Mouse (Mus musculus) forebrain, embryonic 13.5 days (tissue): ENCODE results near the gene Lpcat4. TPM values are rescaled to one million over a fixed set of nuclear protein-coding genes. Genes with fewer than 3 reads are reported as not detected.

ENCODE experiments used
- ATAC-seq: fragments of 200-750 bp; cut with Nextera tagmentation; 2 replicates; pipeline ENCODE4 v1.8.0; 2017
- H3K27ac ChIP-seq: fragments of 300-500 bp; sonication (generic); 2 replicates; pipeline ENCODE4 v1.5.1; 2015; ENCODE audit warnings: inconsistent platforms, mild to moderate bottlenecking, moderate library complexity
- H3K27me3 ChIP-seq: fragments of 300-500 bp; sonication (generic); 2 replicates; pipeline ENCODE4 v1.6.1; 2015; ENCODE audit warnings: mild to moderate bottlenecking, inconsistent platforms
- H3K36me3 ChIP-seq: fragments of 300-500 bp; sonication (generic); 2 replicates; pipeline ENCODE4 v1.6.1; 2015; ENCODE audit warnings: mild to moderate bottlenecking, inconsistent platforms; ENCODE audit not compliant: poor library complexity, severe bottlenecking
- H3K4me1 ChIP-seq: fragments of 300-500 bp; sonication (generic); 2 replicates; pipeline ENCODE4 v1.6.1; 2015; ENCODE audit warnings: inconsistent platforms
- H3K4me2 ChIP-seq: fragments of 300-500 bp; sonication (generic); 2 replicates; pipeline ENCODE4 v1.6.1; 2015; ENCODE audit warnings: inconsistent platforms, mild to moderate bottlenecking, moderate library complexity
- H3K4me3 ChIP-seq: fragments of 300-500 bp; sonication (generic); 2 replicates; pipeline ENCODE4 v1.5.1; 2015; ENCODE audit warnings: mild to moderate bottlenecking, inconsistent platforms
- H3K9ac ChIP-seq: fragments of 300-500 bp; sonication (generic); 2 replicates; pipeline ENCODE4 v1.6.1; 2015; ENCODE audit warnings: mild to moderate bottlenecking, inconsistent platforms
- H3K9me3 ChIP-seq: fragments of 300-500 bp; sonication (generic); replicated peaks from 2 replicates; pipeline ENCODE4 v1.6.1; 2016; ENCODE audit warnings: inconsistent platforms
- WGBS: fragments of 180-500 bp; shearing (Covaris S2); methylation state at CpG from one replicate; pipeline ENCODE4 v1.1.7; 2015; 5-methylcytosine and 5-hydroxymethylcytosine counted together
- polyA plus RNA-seq: library from polyadenylated mRNA; unstranded; fragments of >200 nt; fragmentation: Nextera tagmentation; extraction: Ambion mirVana; gene quantifications from 2 replicates; pipeline ENCODE4 v1.2.1, GENCODE M21; 2015

Lpcat4 gene
- 9.7 and 10.6 TPM in 2 replicates for polyA plus RNA-seq

- Histone ChIP-seq H3K4me2 (peak within 1 kb of the TSS; percentile 82), H3K4me3 (peak within 1 kb of the TSS; percentile 77), H3K4me1 (peaks cover 13% of the 10 kb centered on the region), H3K9ac (peak within 1 kb of the TSS; percentile 89), H3K36me3 (peaks cover 9% of the 10 kb centered on the region), H3K27me3 (peaks cover 4% of the 10 kb centered on the region; the same call in 1 of the 2 replicates), H3K9me3 (no peaks in the 10 kb centered on the region), H3K27ac (peak within 1 kb of the TSS; percentile 95)
- WGBS, result under 1% methylated on average over 83 of the region's 94 CpGs
- ATAC-seq, result peak; percentile 92
Measured at GRCm38 (mm10) chr2:112239212-112239934, at the start of gene Lpcat4. Gene Lpcat4 (plus strand): TSS chr2:112239468.

GRCm38 (mm10) chr2:112196859-112197258 is 42.4 kb upstream of the Lpcat4 start:
- H3K4me1 ChIP-seq, result no peaks in the 10 kb centered on the region
- no peak overlapping the region for H3K4me2 ChIP-seq
- H3K27ac ChIP-seq, result no peak overlapping the region
- H3K36me3 ChIP-seq, result no peaks in the 10 kb centered on the region
- no peak overlapping the region for H3K4me3 ChIP-seq
- 1% methylated on average over 2 of the region's 2 CpGs for WGBS
- H3K27me3 ChIP-seq, result no peaks in the 10 kb centered on the region
- ATAC-seq, result peak; percentile 83
- no peaks in the 10 kb centered on the region for H3K9me3 ChIP-seq
- H3K9ac ChIP-seq, result no peak overlapping the region

GRCm38 (mm10) chr2:112203056-112203455 is 36.2 kb upstream of the Lpcat4 start:
- H3K9ac ChIP-seq, result no peak overlapping the region
- no peak overlapping the region for H3K4me3 ChIP-seq
- no peak overlapping the region for H3K27ac ChIP-seq
- peak; percentile 70 for ATAC-seq
- H3K9me3 ChIP-seq, result no peaks in the 10 kb centered on the region
- H3K36me3 ChIP-seq, result no peaks in the 10 kb centered on the region
- H3K4me2 ChIP-seq, result no peak overlapping the region
- H3K27me3 ChIP-seq, result no peaks in the 10 kb centered on the region
- H3K4me1 ChIP-seq, result no peaks in the 10 kb centered on the region
- 67% methylated on average over 6 of the region's 6 CpGs for WGBS

- H3K27me3 ChIP-seq, result no peaks in the 10 kb centered on the region
- H3K4me1 ChIP-seq, result 0 out of 2 replicates have a peak, but pooled peaks cover 8% of the 10 kb centered on the region
- peak; percentile 85 for ATAC-seq
- no peak overlapping the region for H3K9ac ChIP-seq
- H3K36me3 ChIP-seq, result no peaks in the 10 kb centered on the region
- WGBS, result 70% methylated on average over 6 of the region's 6 CpGs
- H3K27ac ChIP-seq, result no peak overlapping the region
- H3K4me2 ChIP-seq, result no peak overlapping the region; the same call in 1 of the 2 replicates
- no peaks in the 10 kb centered on the region for H3K9me3 ChIP-seq
- no peak overlapping the region for H3K4me3 ChIP-seq
Measured at GRCm38 (mm10) chr2:112210142-112210541, 29.1 kb upstream of the Lpcat4 start.

GRCm38 (mm10) chr2:112210699-112211098 is 28.6 kb upstream of the Lpcat4 start:
- 0 out of 2 replicates have a peak, but pooled peaks cover 8% of the 10 kb centered on the region for H3K4me1 ChIP-seq
- H3K4me3 ChIP-seq, result no peak overlapping the region
- H3K4me2 ChIP-seq, result no peak overlapping the region
- no peaks in the 10 kb centered on the region for H3K36me3 ChIP-seq
- 85% methylated on average over 2 of the region's 2 CpGs for WGBS
- H3K27me3 ChIP-seq, result no peaks in the 10 kb centered on the region
- H3K9me3 ChIP-seq, result no peaks in the 10 kb centered on the region
- no peak overlapping the region for H3K27ac ChIP-seq
- H3K9ac ChIP-seq, result no peak overlapping the region
- ATAC-seq, result peak; percentile 61; the same call in 1 of the 2 replicates

- 11% methylated on average over 1 of the region's 1 CpGs for WGBS
- H3K4me1 ChIP-seq, result no peaks in the 10 kb centered on the region
- no peak overlapping the region for H3K27ac ChIP-seq
- no peaks in the 10 kb centered on the region for H3K27me3 ChIP-seq
- no peak overlapping the region for H3K4me2 ChIP-seq
- H3K36me3 ChIP-seq, result no peaks in the 10 kb centered on the region
- H3K9ac ChIP-seq, result no peak overlapping the region
- H3K9me3 ChIP-seq, result no peaks in the 10 kb centered on the region
- ATAC-seq, result peak; percentile 72
- H3K4me3 ChIP-seq, result no peak overlapping the region
Measured at GRCm38 (mm10) chr2:112215977-112216376, 23.3 kb upstream of the Lpcat4 start.

- H3K4me2 ChIP-seq, result no peak overlapping the region
- H3K36me3 ChIP-seq, result no peaks in the 10 kb centered on the region
- no peak overlapping the region for H3K9ac ChIP-seq
- H3K9me3 ChIP-seq, result no peaks in the 10 kb centered on the region
- H3K4me3 ChIP-seq, result no peak overlapping the region
- no peak overlapping the region for H3K27ac ChIP-seq
- 86% methylated on average over 6 of the region's 6 CpGs for WGBS
- no peaks in the 10 kb centered on the region for H3K27me3 ChIP-seq
- ATAC-seq, result no peak
- no peaks in the 10 kb centered on the region for H3K4me1 ChIP-seq
Measured at GRCm38 (mm10) chr2:112217614-112218013, 21.7 kb upstream of the Lpcat4 start.

- 91% methylated on average over 5 of the region's 5 CpGs for WGBS
- ATAC-seq, result no peak
- Histone ChIP-seq H3K9ac (no peak overlapping the region), H3K4me3 (no peak overlapping the region), H3K27me3 (no peaks in the 10 kb centered on the region), H3K4me1 (no peaks in the 10 kb centered on the region), H3K9me3 (no peaks in the 10 kb centered on the region), H3K27ac (no peak overlapping the region), H3K36me3 (no peaks in the 10 kb centered on the region), H3K4me2 (no peak overlapping the region)
Measured at GRCm38 (mm10) chr2:112220880-112221279, 18.4 kb upstream of the Lpcat4 start.

GRCm38 (mm10) chr2:112222607-112223006 is 16.7 kb upstream of the Lpcat4 start:
- Histone ChIP-seq H3K4me2 (no peak overlapping the region), H3K9ac (no peak overlapping the region), H3K36me3 (no peaks in the 10 kb centered on the region), H3K27ac (no peak overlapping the region), H3K9me3 (no peaks in the 10 kb centered on the region), H3K4me3 (no peak overlapping the region), H3K27me3 (no peaks in the 10 kb centered on the region), H3K4me1 (no peaks in the 10 kb centered on the region)
- WGBS, result 76% methylated on average over 5 of the region's 5 CpGs
- ATAC-seq, result no peak

- Histone ChIP-seq H3K27ac (no peak overlapping the region), H3K4me3 (no peak overlapping the region)
- 71% methylated on average over 4 of the region's 4 CpGs for WGBS
Measured at GRCm38 (mm10) chr2:112224356-112224755, 14.9 kb upstream of the Lpcat4 start.

GRCm38 (mm10) chr2:112232623-112233022 is 6.6 kb upstream of the Lpcat4 start:
- H3K4me2 ChIP-seq, result no peak overlapping the region
- 84% methylated on average over 1 of the region's 1 CpGs for WGBS
- H3K27me3 ChIP-seq, result no peaks in the 10 kb centered on the region
- H3K4me3 ChIP-seq, result no peak overlapping the region
- no peak overlapping the region for H3K27ac ChIP-seq
- no peak overlapping the region for H3K9ac ChIP-seq
- H3K4me1 ChIP-seq, result no peaks in the 10 kb centered on the region
- no peak for ATAC-seq
- H3K36me3 ChIP-seq, result no peaks in the 10 kb centered on the region
- H3K9me3 ChIP-seq, result no peaks in the 10 kb centered on the region

More at GRCm38 (mm10) chr2:112224356-112224755, 14.9 kb upstream of the Lpcat4 start:
- Histone ChIP-seq H3K36me3 (no peaks in the 10 kb centered on the region), H3K27me3 (no peaks in the 10 kb centered on the region), H3K4me2 (no peak overlapping the region), H3K4me1 (no peaks in the 10 kb centered on the region), H3K9me3 (no peaks in the 10 kb centered on the region), H3K9ac (no peak overlapping the region)
- no peak for ATAC-seq

GRCm38 (mm10) chr2:112236620-112237019 is 2.6 kb upstream of the Lpcat4 start:
- WGBS, result 90% methylated on average over 2 of the region's 2 CpGs
- H3K27ac ChIP-seq, result no peak overlapping the region
- ATAC-seq, result no peak
- no peaks in the 10 kb centered on the region for H3K36me3 ChIP-seq
- no peak overlapping the region for H3K4me2 ChIP-seq
- H3K9me3 ChIP-seq, result no peaks in the 10 kb centered on the region
- peaks cover 4% of the 10 kb centered on the region; the same call in 1 of the 2 replicates for H3K27me3 ChIP-seq
- H3K4me1 ChIP-seq, result peaks cover 13% of the 10 kb centered on the region
- H3K4me3 ChIP-seq, result no peak overlapping the region
- no peak overlapping the region for H3K9ac ChIP-seq
